Mouse (Mus musculus): Measurements from ENCODE around the gene Dnajc4. TPM values are rescaled to one million over a fixed set of nuclear protein-coding genes. Genes with fewer than 3 reads are reported as not detected.

Gene Dnajc4
- polyA plus RNA-seq, 1 experiment from 2014 or later = 10.9 TPM

DNA sequence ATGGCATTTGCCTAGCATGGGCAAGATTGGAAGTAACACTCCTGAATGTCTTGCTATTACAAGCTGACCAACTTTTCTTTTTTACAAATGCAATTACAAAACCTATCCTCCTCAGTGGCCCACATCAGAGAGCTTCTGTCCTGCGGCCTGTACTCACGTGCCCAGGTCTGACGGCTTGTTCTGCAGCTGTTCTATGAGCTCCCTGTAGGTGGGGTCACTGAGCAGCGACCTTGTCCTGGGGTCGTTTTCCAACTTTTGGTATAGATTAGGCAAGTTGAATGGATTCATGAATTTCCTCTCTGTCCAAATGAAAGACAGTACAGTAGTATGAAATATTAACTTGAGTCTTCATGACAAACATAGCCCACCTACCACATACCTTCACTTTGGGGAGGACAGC is 41.6 kb upstream of the Dnajc4 start:
- no peak for ATAC-seq
- TF ChIP-seq EP300 (IDR thresholded peaks at IDR 0.05; ENCODE audit: low read depth) (no peak), CTCF (IDR thresholded peaks at IDR 0.05; ENCODE audit: low read depth) (0 out of 2 replicates have a peak, but pooled peaks have one; percentile 11)
- Histone ChIP-seq H3K36me3 (replicated peaks; ENCODE audit: insufficient read depth, low read length) (peaks cover 50% of the 10 kb centered on the region), H3K4me1 (ENCODE audit: insufficient read depth) (peaks cover 16% of the 10 kb centered on the region), H3K9me3 (ENCODE audit: low read length) (no peaks in the 10 kb centered on the region), H3K4me3 (ENCODE audit: low read depth, low read length) (no peak overlapping the region), H3K4me2 (ENCODE audit: low read depth, low read length) (no peak overlapping the region), H3K27ac (ENCODE audit: low read depth) (no peak overlapping the region), H3K27me3 (ENCODE audit: insufficient read depth, low read length) (no peaks in the 10 kb centered on the region), H3K9ac (replicated peaks) (no peak overlapping the region)
- 85% methylated on average over 5 of the region's 5 CpGs for WGBS (ENCODE audit: insufficient replicate concordance)
- no peak for DNase-seq

DNA sequence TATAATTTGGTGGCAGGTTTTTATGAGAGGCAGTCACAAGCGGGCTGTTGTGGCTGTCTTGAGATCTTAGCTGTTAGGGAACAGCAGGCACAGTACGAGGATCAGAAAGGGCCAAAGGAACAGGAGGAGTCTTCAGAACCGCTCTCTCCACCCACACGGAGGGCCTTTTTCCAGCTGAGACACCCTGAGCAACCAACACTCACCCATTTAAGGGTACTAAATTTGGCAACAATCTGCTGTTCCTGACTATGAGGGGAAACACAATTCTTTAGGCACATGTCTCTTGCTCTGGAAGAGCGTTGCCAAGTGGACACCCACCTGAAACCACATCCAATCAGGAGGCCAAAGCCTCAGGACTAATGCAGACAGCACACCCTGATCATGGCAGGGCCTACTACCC is 37.2 kb upstream of the Dnajc4 start:
- TF ChIP-seq CTCF (IDR thresholded peaks at IDR 0.05; ENCODE audit: low read depth) (no peak), EP300 (IDR thresholded peaks at IDR 0.05; ENCODE audit: low read depth) (no peak)
- ATAC-seq = no peak
- Histone ChIP-seq H3K27ac (ENCODE audit: low read depth) (no peak overlapping the region), H3K4me2 (ENCODE audit: low read depth, low read length) (no peak overlapping the region), H3K4me3 (ENCODE audit: low read depth, low read length) (no peak overlapping the region), H3K9ac (replicated peaks) (no peak overlapping the region), H3K4me1 (ENCODE audit: insufficient read depth) (no peaks in the 10 kb centered on the region), H3K9me3 (ENCODE audit: low read length) (no peaks in the 10 kb centered on the region), H3K27me3 (ENCODE audit: insufficient read depth, low read length) (no peaks in the 10 kb centered on the region), H3K36me3 (replicated peaks; ENCODE audit: insufficient read depth, low read length) (peaks cover 83% of the 10 kb centered on the region)
- 87% methylated on average over 5 of the region's 5 CpGs for WGBS (ENCODE audit: insufficient replicate concordance)
- no peak for DNase-seq

DNA sequence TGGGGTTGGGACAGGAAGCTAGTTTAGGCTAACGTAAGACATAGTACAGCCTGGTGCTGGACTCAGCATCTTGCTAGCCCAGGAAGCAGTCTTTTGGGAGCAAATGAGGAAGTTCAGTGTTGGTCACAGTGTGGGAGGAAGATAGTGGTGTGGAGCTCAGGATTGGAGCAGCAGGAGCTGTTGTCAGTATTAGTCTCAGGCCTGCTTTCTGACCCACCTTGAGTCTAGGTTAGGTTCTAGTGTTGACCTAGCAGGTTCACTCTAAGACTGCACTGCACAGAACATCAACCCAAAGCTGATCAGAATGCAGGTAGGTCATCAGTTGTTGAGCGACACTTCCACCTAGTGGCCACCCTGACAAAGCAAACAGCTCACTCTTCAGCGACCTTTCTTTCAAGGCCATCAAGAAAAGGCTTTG is 27.9 kb upstream of the Dnajc4 start:
- ATAC-seq (peak; percentile 12), DNase-seq (peak; percentile 74)
- H3K27ac ChIP-seq (ENCODE audit: low read depth) = peak overlapping the region; percentile 97
- TF ChIP-seq EP300 (IDR thresholded peaks at IDR 0.05; ENCODE audit: low read depth) (no peak), CTCF (IDR thresholded peaks at IDR 0.05; ENCODE audit: low read depth) (peak; percentile 93)
- no peaks in the 10 kb centered on the region for H3K27me3 ChIP-seq (ENCODE audit: insufficient read depth, low read length)
- 18% methylated on average over 3 of the region's 3 CpGs for WGBS (ENCODE audit: insufficient replicate concordance)
- peak overlapping the region; percentile 73; the same call in 1 of the 2 replicates for H3K9ac ChIP-seq (replicated peaks)
- no peak overlapping the region for H3K4me3 ChIP-seq (ENCODE audit: low read depth, low read length)
- peaks cover 18% of the 10 kb centered on the region for H3K4me1 ChIP-seq (ENCODE audit: insufficient read depth)
- peak overlapping the region; percentile 80 for H3K4me2 ChIP-seq (ENCODE audit: low read depth, low read length)
- no peaks in the 10 kb centered on the region for H3K9me3 ChIP-seq (ENCODE audit: low read length)
- H3K36me3 ChIP-seq (replicated peaks; ENCODE audit: insufficient read depth, low read length) = peaks cover 56% of the 10 kb centered on the region

DNA sequence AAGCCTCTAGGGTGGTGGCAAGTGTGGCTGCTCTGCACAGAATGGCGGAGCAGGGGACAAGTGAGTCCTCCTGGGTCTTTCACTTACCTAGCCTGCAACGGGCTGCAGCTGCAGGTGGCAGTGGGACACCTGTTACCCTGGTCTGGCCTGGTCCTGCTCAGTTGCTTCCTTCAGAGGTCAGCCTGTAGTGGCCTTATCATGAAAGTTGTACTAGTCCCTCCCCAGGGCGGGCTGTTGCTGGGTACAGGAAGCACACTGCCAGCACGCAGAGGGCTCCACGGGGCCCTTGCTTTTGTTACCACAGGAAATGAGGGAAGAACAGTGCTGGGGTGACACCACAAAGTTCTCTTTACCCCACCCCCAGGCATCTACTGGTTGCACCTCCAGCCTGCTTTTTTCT is 26.8 kb upstream of the Dnajc4 start, which contains the start of gene Fermt3:
Gene Fermt3, minus strand, starts transcription at position 279 of the 400 bp plus-strand sequence.
- TF ChIP-seq CTCF (IDR thresholded peaks at IDR 0.05; ENCODE audit: low read depth) = no peak
- TF ChIP-seq EP300 (IDR thresholded peaks at IDR 0.05; ENCODE audit: low read depth) = no peak
- WGBS (ENCODE audit: insufficient replicate concordance) = 30% methylated on average over 5 of the region's 5 CpGs
- Histone ChIP-seq H3K4me1 (ENCODE audit: insufficient read depth) (peaks cover 18% of the 10 kb centered on the region), H3K4me3 (ENCODE audit: low read depth, low read length) (peak within 1 kb of the TSS; percentile 54), H3K9ac (replicated peaks) (peak within 1 kb of the TSS; percentile 73), H3K27ac (ENCODE audit: low read depth) (peak within 1 kb of the TSS; percentile 97), H3K36me3 (replicated peaks; ENCODE audit: insufficient read depth, low read length) (peaks cover 54% of the 10 kb centered on the region), H3K27me3 (ENCODE audit: insufficient read depth, low read length) (no peaks in the 10 kb centered on the region), H3K4me2 (ENCODE audit: low read depth, low read length) (peak within 1 kb of the TSS; percentile 80), H3K9me3 (ENCODE audit: low read length) (no peaks in the 10 kb centered on the region)
- DNase-seq (peak; percentile 83), ATAC-seq (peak; percentile 63)

DNA sequence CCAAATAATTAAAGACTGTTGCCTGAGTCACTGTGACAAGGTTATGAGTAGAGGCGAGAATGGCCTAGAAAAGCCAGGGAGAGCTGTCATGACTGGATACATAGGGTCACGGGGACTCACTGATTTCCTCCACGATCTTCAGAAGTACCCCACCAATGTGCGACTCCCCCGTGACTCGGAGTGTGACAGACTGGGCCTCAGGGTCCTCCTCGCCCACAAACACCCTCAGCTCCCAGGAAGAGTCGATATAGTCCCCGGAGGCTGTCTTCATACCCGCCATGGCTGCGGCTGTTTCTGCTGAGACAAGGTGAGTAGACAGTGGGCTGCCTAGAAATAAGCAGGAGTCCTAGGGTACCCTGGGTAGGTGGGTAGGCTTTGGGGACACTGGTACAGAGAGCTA is 26.2 kb upstream of the Dnajc4 start:
- TF ChIP-seq CTCF (IDR thresholded peaks at IDR 0.05; ENCODE audit: low read depth) (no peak), EP300 (IDR thresholded peaks at IDR 0.05; ENCODE audit: low read depth) (no peak)
- Histone ChIP-seq H3K27ac (ENCODE audit: low read depth) (peak overlapping the region; percentile 97), H3K4me3 (ENCODE audit: low read depth, low read length) (peak overlapping the region; percentile 54), H3K4me2 (ENCODE audit: low read depth, low read length) (peak overlapping the region; percentile 80), H3K27me3 (ENCODE audit: insufficient read depth, low read length) (no peaks in the 10 kb centered on the region), H3K4me1 (ENCODE audit: insufficient read depth) (peaks cover 18% of the 10 kb centered on the region), H3K36me3 (replicated peaks; ENCODE audit: insufficient read depth, low read length) (peaks cover 55% of the 10 kb centered on the region), H3K9ac (replicated peaks) (peak overlapping the region; percentile 73), H3K9me3 (ENCODE audit: low read length) (no peaks in the 10 kb centered on the region)
- DNase-seq = no peak
- WGBS (ENCODE audit: insufficient replicate concordance) = 26% methylated on average over 11 of the region's 11 CpGs
- ATAC-seq = peak; percentile 9

DNA sequence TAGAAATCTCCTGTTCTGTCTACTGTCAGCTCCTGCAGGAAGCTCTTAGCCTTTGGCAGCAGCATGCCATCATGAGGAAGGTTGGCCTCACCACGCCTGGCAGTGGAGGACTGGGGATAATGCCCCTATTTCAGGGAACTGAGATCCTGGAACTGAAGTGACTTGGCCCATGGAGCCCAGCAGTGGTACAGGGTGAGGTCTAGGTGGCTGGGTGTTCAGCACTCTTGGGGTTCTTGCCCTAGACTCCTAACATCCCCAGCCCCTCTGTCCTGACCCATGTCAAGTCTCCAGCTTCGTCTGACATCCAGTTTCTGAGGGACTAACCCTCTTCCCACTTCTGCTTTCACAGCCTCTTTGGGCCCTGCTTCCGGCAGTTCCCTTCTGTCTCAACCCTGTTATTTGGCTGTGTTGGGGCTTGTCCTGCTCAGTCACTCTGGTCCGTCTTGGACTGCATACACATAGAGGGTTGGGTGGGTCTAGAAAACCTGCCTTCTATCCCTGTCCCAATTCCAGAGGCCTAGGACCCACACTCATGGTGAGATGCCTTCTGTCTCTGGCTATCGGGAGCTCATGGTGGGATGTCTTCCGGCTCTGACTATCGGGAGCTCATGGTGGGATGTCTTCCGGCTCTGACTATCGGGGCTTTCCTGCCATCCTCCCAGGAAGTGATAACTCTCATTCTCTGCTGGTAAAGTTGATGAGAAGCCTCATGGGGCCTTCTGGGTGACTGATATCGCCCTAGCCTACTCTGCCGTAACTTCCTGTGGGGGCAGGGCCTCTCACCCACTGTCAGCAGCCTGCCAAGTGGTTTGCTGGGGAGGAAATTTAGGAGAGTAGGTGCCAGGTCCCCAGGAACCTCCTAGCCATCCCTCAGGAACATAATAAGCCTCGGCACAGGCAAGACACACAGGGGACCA is 25.4 kb upstream of the Dnajc4 start:
- peaks cover 54% of the 10 kb centered on the region for H3K36me3 ChIP-seq (replicated peaks; ENCODE audit: insufficient read depth, low read length)
- peak; percentile 81 for DNase-seq
- WGBS (ENCODE audit: insufficient replicate concordance) = 22% methylated on average over 12 of the region's 12 CpGs

More for the DNA sequence above, 25.4 kb upstream of the Dnajc4 start:
- H3K4me2 ChIP-seq (ENCODE audit: low read depth, low read length) = peak overlapping the region; percentile 80
- H3K27me3 ChIP-seq (ENCODE audit: insufficient read depth, low read length) = no peaks in the 10 kb centered on the region
- ATAC-seq = peak; percentile 85
- TF ChIP-seq CTCF (IDR thresholded peaks at IDR 0.05; ENCODE audit: low read depth) (no peak), EP300 (IDR thresholded peaks at IDR 0.05; ENCODE audit: low read depth) (peak; percentile 89)
- H3K9ac ChIP-seq (replicated peaks) = peak overlapping the region; percentile 73
- H3K9me3 ChIP-seq (ENCODE audit: low read length) = no peaks in the 10 kb centered on the region
- peak overlapping the region; percentile 54 for H3K4me3 ChIP-seq (ENCODE audit: low read depth, low read length)
- H3K27ac ChIP-seq (ENCODE audit: low read depth) = peak overlapping the region; percentile 97
- H3K4me1 ChIP-seq (ENCODE audit: insufficient read depth) = peaks cover 18% of the 10 kb centered on the region

Measured in liver, postnatal 0 days (tissue).